Mouse (Mus musculus): ENCODE results near the gene Mylpf.

GRCm38 (mm10) chr7:127196484-127196883, 12.2 kb upstream of the Mylpf start:
- TF ChIP-seq CTCF (conservative IDR thresholded peaks at IDR 0.05; ENCODE audit: insufficient read depth, insufficient read length, low read depth, low read length) = no peak
- no peak for TF ChIP-seq POLR2A (IDR thresholded peaks at IDR 0.05; ENCODE audit: low read depth, low read length)
